Mouse (Mus musculus) heart, postnatal 0 days (tissue): ENCODE data around the gene Cwc25.

Source experiments
- CTCF ChIP-seq: IDR thresholded peaks from 2 replicates; pipeline ENCODE4 v1.5.1; 2016; ENCODE audit warnings: antibody characterized with exemption, control low read depth, low read depth
- EP300 ChIP-seq: IDR thresholded peaks from 2 replicates; pipeline ENCODE4 v1.6.1; 2016; ENCODE audit warnings: antibody characterized with exemption, low read depth

GRCm38 (mm10) chr11:97798083-97798435 is 31.7 kb upstream of the Cwc25 start:
- TF ChIP-seq CTCF, result no peak
- TF ChIP-seq EP300, result no peak
